Mouse (Mus musculus) monocyte, adult 2 months (primary cell): ENCODE measurements around the gene Psmb3.

Experiments
- DNase-seq, 2 experiments: peaks; one replicate each; pipeline ENCODE4 v3.0.0; 2022; ENCODE audit warnings: low spot score in 2 of 2, low read depth in 1 of 2

The Psmb3 gene

GRCm38 (mm10) chr11:97748496-97748895 lies 45.3 kb downstream of the Psmb3 start:
- no peak for DNase-seq

GRCm38 (mm10) chr11:97753277-97753676 lies 50.1 kb downstream of the Psmb3 start:
- no peak for DNase-seq

GRCm38 (mm10) chr11:97758125-97758524 lies 54.9 kb downstream of the Psmb3 start:
- DNase-seq, result no peak

- DNase-seq, result no peak
These were observed 55.7 kb downstream of the Psmb3 start for GRCm38 (mm10) chr11:97758942-97759341.

GRCm38 (mm10) chr11:97761638-97762037 lies 58.4 kb downstream of the Psmb3 start:
- DNase-seq, result no peak
